Mouse (Mus musculus) heart, postnatal 14 days (tissue): ENCODE data around the gene Bach2. TPM values are rescaled to one million over a fixed set of nuclear protein-coding genes. Genes with fewer than 3 reads are reported as not detected.

ENCODE experiments used
- DNase-seq, 2 experiments: peaks; one replicate each; pipeline ENCODE4 v3.0.0; 2021 to 2022
- intact Hi-C: fragments of 180-260 bp; cut with DNase I; formaldehyde crosslinking; loops from one replicate; pipeline ENCODE4 v1.15.1; 2025
- total RNA-seq, 2 experiments: library from RNA; stranded (reverse); gene quantifications; 2 replicates each; pipeline ENCODE4 v1.2.3; 2021

Bach2 gene
- total RNA-seq, 2 experiments from 2014 or later = 11.2 TPM

DNA sequence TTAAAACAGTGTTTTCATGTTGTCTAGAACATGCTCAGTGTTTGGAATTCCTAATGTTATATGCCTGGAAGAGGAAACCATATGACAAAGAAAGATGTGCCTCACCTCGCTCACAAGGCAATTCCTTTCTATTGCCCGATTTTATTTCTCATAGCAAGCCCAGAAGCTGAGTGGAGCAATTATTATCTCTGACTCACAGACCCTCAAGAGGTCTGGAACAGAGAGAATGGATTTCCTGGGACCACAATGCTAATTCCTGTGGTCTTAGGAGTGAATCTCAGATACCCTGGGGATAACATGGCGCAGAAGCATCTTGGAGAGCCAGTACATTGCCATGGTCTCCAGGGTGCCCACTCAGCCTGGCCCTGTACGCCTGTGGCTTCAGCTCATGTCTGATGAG lies 330.4 kb downstream of the Bach2 start:
- DNase-seq = no peak
- intact Hi-C loops = no loop called here

DNA sequence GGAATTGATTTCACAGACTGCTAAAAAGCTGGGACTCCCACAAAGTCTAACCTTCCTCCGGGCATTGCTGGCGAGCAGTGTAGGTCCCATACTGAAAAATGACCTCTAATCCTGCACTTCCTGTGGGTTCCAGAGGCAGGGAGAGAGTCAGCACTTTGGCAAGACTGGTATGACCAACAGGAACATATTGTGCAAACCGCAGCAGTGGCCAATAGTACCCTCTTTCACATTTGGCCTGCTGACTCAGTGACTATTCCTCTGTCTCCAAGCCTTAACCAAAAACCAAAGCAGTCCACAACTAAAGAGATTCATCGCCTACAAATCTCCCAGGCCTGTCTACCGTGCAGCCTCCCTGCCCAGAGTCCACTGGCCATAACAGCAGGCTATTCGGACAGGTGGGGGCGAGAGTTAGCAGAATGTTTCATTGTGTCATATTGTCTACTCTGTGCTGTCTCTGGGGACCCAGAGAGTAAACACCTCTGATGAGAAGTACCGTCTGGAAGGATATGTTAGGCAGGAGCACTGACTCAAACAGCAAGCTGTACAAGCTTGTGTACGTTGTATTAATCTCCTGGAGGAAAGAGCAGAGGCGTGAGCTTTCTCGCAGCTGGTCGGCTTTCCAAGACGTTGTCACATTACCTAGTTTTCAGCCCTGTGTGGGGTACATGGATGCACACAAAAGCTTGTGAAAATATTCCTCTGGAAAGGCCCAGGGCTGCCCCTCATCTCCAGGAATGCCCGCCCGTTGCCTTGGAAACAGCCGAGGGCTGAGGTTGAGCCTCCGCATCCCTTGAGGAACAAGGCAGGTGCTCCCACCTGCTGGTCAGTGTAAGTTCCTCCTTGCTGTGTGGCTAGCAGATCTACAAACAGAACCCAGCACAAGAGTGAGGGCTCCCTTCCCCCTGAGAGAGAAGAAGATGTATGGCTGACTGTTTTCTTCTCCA lies 331.7 kb downstream of the Bach2 start:
- DNase-seq = no peak
- intact Hi-C loops = loop anchor here (2.0 to 10.0 kb wide), 4 partner anchors 31 to 595 kb away; partner anchors contain the start of gene Bach2

DNA sequence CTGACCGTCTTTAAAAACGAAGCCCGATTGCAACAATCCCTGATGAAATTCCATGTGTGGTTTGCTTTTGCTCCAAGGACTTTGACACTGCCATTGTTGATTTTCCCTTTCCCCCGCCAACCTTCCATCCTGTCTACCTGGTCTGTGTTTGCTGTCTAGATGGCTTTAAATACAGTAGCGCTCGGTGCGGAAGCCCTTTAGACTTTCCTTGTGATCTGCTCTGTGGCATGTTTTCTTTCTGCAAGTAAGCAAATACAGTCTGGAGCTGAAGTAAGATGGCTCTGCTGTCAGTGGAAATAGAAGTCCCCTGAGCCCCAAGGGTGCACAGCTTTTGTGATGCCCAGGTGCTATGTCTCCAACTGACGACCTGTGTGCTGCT lies 332.3 kb downstream of the Bach2 start:
- no peak for DNase-seq
- intact Hi-C loops = loop anchor here (2.0 to 10.0 kb wide), 4 partner anchors 32 to 596 kb away; partner anchors contain the start of gene Bach2

DNA sequence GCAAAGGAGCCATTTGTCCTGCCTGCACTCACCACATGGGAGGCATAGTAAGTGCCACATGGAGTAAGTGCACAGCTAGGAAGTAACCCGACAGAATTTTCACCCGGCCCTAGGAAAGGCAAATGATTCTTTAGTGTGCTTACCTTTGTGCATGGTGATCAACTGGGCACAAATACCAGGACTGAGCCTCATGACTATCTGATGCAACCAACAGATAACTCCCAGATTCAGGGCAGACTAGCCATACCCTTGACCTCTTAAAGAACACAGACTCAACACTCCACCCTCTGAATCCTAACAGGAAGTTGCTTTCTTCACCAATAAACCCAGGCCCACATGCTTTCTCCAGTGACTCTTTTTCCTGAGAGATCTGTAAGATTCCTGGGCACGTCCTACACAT lies 332.8 kb downstream of the Bach2 start:
- no peak for DNase-seq
- intact Hi-C loops = loop anchor here (2.0 to 10.0 kb wide), 4 partner anchors 33 to 597 kb away; partner anchors contain the start of gene Bach2

DNA sequence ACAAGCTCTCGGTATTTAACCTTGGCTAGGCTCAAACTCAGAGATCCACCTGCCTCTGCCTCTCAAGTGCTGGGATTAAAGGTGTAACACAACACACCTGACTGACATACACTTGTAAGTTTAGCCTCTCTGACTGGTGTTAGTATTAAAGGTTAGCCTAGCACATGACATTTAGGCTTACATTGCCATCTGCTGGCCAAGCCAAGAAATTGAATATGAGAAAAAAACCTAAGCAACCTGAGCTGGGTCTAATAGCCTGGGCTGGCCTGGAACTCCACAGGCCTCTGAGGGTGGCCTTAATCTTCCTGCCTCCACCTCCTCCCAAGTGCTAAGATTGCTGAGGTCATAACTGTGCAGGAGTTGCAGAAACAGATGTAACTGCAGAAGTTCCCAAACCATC lies 333.5 kb downstream of the Bach2 start:
- DNase-seq = peak; percentile 58 to 66
- intact Hi-C loops = loop anchor here (1.0 to 10.0 kb wide), 4 partner anchors 335 to 597 kb away; partner anchors contain the start of gene Bach2

DNA sequence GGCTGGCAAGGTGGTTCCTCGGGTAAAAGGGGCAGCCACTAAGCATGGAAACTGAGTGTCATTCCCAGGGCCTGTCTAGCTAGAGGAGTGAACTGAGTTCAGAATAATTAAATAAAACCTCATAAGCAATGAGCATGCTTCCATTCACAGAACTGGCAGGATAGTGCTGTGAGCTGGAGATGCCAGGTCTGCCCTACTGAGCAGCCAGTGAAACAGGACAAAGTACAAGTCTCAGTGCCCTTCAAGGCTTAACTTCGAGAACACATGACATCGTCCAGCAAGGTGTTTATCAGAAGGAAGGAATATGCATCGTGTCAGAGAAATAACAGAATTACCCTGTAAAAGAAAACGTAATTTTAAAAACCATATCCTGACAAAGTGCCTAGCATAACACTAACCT lies 335.0 kb downstream of the Bach2 start:
- DNase-seq = no peak
- intact Hi-C loops = loop anchor here (5.0 to 10.0 kb wide), 3 partner anchors 336 to 599 kb away; partner anchors contain the start of gene Bach2

DNA sequence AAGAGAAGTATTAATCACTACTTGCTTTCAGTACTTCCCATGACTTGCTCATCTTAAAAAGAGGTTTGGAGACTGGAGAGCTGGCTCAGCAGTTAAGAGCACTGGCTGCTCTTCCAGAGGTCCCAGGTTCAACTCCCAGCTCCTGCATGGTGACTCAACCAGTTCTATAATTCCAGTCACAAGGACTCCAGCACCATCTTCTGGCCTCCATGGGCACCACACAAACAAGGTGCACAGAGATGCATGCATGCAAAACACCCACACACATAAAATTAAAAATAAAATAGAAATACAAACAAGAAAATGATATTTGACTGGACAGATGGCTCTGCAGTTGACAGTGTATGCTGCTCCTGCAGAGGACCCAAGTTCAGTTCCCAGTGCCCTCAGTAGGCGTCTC lies 336.0 kb downstream of the Bach2 start:
- intact Hi-C loops = loop anchor here (5.0 to 10.0 kb wide), 3 partner anchors 337 to 600 kb away; partner anchors contain the start of gene Bach2

DNA sequence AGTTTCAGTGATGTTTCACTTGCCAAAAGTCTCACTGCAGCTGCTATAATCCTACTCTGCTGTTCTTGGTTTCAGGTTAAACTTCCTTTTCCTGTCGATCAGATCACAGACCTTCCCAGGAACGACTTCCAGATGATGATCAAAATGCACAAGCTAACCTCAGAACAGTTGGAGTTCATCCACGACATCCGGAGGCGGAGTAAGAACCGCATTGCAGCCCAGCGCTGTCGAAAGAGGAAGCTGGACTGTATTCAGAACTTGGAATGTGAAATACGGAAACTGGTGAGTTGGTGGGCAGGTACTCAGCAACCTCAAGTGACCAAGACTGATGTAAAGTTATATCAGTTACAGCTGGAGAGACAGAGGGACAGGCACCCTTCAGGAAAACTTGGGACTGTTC lies 336.6 kb downstream of the Bach2 start:
- no peak for DNase-seq
- intact Hi-C loops = loop anchor here (10.0 kb wide), 1 partner anchor 600 kb away; no protein-coding TSS in a partner anchor

More for the DNA sequence above, 336.0 kb downstream of the Bach2 start:
- no peak for DNase-seq

DNA sequence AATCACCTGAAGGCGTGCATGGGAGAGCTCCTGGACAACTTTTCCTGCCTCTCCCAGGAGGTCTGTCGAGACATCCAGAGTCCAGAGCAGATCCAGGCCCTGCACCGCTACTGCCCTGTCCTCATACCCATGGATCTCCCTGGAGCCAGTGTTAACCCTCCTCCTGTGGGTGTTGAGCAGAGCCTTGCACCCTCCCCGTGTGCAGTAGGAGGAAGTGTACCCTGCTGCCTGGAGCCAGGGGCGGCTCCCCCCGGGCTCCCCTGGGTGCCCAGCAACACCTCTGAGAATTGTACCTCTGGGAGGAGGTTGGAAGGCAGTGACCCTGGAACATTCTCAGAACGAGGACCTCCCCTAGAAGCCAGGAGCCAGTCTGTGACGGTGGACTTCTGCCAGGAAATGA lies 341.2 kb downstream of the Bach2 start:
- no peak for DNase-seq
- intact Hi-C loops = loop anchor here (10.0 kb wide), 1 partner anchor 605 kb away; no protein-coding TSS in a partner anchor

DNA sequence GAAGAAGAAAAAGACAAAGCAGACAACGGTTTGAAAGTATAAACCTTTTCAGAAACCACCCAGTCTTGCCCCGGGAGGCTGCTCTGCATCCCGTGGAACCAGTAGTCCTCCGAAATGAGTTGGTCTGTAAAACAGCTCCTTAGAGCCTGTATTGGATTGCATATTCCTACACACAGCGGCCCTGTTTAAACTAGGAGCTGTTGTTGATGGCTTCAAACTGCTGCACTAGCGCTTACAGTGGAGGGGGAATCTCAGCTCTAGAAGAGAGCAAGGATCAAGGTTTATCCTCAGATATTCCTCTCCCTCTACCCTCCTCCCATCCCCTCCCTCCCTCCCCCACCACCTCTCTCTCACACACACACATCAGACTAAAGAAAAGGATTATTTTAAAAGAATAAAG lies 345.6 kb downstream of the Bach2 start:
- intact Hi-C loops = no loop called here

DNA sequence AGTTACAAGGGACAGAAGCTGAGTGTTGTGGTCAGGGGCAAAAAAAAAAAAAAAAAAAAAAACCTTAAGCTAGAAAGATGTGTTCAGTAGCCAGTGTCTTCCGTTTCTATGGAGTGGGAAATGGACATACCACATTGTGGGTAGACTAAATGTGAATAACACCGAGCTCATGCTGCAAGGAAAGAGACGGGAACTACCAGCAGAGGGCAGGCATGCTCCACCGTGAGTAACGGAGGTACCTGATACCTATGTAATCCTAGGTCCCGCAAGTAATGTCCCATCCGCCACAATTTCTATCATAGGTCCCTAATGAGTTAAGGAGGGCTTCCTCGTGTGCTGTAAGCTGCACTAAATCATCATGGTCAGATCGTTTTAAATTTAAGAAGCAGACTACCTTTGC lies 348.0 kb downstream of the Bach2 start:
- intact Hi-C loops = loop anchor here (1.0 to 5.0 kb wide), 2 partner anchors 441 to 533 kb away; no protein-coding TSS in a partner anchor
- DNase-seq = peak; percentile 55 to 74

More for the DNA sequence above, 345.6 kb downstream of the Bach2 start:
- no peak for DNase-seq

DNA sequence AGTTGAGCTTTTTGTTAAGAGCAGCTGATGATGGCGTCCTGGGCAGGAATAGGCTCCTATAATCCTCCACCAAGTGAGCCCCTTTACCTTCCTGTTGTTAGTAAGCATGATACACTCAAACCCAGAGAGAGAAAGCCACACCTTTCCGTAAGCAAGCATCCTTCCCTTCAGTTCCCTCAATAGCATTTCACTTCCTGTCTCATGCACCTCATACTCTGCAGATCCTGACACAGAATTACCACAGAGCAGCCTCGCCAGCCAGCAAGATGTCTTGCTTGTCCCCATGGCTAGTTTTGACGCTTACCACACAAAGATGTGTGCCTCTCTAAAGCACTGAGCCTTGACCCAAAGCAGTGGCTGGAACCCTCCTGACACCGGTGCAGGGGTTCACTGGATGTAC lies 348.9 kb downstream of the Bach2 start:
- DNase-seq = no peak

DNA sequence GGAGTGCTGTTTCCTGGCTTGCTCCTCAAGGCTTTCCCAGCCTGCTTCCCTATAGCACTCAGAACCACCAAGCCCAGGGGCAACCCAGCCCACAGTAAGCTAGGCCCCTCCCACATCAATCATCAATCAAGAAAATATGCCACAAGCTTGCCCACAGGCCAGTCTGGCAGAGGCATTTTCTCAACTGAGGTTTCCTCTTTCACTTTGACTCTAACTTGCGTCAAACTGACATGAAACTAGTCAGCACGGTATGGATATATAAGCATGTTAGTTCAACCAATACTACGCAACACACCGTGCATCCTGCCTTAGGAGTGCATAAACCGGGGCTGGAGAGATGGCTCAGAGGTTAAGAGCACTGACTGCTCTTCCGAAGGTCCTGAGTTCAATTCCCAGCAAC lies 349.6 kb downstream of the Bach2 start:
- intact Hi-C loops = loop anchor here (5.0 kb wide), 1 partner anchor 439 kb away; no protein-coding TSS in a partner anchor
- no peak for DNase-seq

More for the DNA sequence above, 348.9 kb downstream of the Bach2 start:
- intact Hi-C loops = loop anchor here (5.0 kb wide), 1 partner anchor 440 kb away; no protein-coding TSS in a partner anchor

DNA sequence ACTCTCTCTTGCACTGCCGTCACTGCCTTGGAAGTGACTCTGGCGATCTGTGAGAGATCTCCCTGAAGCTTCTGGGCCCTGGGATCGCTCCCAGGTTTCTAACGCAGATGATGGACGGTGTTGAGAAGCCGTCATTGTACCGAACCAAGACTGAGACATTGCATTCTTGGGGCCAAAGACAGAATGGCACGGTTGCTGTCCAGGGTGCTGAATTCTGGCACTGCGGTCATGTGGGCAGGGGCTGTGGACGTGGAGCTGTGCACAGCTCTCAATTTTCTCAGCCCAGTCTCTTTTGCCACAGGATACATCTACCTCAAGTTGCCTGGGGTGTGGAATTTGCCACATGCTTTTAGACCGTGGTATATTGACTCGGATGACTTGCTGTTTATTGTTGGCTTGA lies 362.5 kb downstream of the Bach2 start:
- DNase-seq = peak; percentile 57 to 79
- intact Hi-C loops = no loop called here

DNA sequence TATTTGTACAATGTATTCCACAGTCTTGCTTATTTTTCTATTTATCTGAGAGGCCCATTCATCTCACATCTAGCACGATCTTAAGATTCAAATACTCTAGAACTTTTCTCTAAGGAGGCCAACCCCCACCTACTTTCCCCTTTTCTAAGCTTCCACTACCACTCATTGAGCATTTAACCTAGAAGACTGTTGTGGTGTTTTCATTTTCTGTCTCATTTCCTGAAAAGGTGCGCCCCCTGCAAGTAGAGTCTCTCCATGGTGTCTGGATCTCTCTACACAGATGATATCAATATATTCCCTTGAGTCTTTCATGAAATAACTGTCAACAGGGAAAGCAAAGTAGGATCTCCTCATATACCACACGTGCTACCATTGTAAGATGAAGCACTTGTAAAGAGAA lies 364.1 kb downstream of the Bach2 start, which contains the start of gene Gja10:
Gja10 (minus strand) TSS at position 101 of the 400 bp plus-strand sequence.
- intact Hi-C loops = no loop called here
- DNase-seq = no peak

DNA sequence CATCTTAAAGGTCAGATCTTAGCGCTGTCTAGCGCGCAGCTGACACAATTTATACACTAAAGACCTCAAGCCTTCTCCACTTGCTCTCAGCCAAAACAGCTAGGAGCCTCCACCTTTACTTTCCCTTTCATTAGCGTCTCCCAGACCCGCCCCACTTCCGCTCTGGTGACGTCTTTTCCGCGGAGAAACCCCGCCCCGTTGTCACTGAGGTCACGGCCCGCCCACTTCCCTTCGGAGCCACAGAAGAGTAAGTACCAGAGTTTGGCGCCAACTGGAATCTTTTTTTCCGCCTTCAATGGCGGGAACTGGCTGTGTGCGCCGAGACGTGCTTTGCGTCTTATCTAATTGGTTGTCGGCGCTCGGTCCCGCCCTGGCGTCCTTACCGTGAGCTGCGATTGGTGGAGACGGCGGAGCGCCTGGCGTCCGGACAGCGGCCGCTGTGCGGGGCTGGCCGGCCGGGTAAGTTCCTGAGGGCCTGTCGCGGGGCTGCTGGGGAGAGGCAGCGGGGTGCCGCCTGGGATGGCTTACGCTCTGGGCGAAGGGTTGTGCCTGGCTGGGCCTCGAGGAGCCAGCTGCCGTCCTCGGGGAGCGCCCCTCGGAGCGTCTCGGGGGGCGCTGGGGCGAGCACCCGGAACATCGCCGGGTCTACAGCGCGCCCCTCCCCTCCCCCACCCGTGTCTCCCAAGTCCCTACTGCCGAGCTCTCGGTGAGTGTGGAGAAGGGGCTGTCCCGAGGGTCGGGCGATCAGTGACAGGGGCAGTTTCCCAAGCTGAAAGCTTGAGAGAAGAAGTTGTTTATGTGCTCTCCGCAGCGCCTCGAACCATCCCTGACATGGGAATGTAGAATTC lies 376.7 kb downstream of the Bach2 start, which contains the start of gene Casp8ap2:
Casp8ap2 (plus strand) TSS at position 418 of the 848 bp plus-strand sequence.
- peak; percentile 96 to 97 for DNase-seq
- intact Hi-C loops = loop anchor here (2.0 to 10.0 kb wide), 2 partner anchors 42 to 340 kb away; partner anchors contain the start of genes Ankrd6 and Mdn1

DNA sequence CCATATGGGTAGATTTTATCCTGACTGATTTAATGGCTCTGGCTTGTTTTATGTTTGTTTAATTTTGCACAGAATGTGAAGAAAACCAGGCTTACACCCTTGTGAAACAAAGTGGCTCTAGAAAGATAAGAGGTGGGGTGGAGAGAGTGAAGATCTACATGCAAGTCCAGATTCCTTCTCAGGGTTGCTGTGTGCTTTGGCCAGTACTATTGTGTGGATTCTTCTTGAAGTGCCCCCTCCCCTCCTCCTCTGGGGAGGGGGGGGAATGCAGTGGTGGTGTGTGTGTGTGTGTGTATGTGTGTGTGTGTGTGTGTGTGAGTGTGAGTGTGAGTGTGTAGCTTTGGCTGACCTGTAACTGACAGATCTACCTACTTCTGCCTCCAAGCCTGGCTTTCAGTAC lies 383.0 kb downstream of the Bach2 start:
- intact Hi-C loops = no loop called here

More for the DNA sequence above, 383.0 kb downstream of the Bach2 start:
- DNase-seq = no peak
